Mouse (Mus musculus) heart, embryonic 14.5 days (tissue): ENCODE measurements around the gene Ntrk2. TPM values are rescaled to one million over a fixed set of nuclear protein-coding genes. Genes with fewer than 3 reads are reported as not detected.

Experiments used
- ATAC-seq: fragments of 200-750 bp; cut with Nextera tagmentation; 2 replicates; pipeline ENCODE4 v1.8.0; 2017; ENCODE audit warnings: low read depth, moderate TSS enrichment; ENCODE audit not compliant: insufficient number of reproducible peaks, insufficient read depth, low FRiP score
- H3K27ac ChIP-seq, 2 experiments: fragments of 200-500 bp in 1 of 2; fragments of 300-500 bp in 1 of 2; sonication (generic) in 1 of 2; replicated peaks in 1 of 2; 2 replicates each; pipeline ENCODE4 v1.5.1; 2012 to 2014; ENCODE audit warnings: low read depth in 2 of 2, low read length in 2 of 2, control low read depth in 1 of 2, mild to moderate bottlenecking in 1 of 2, mixed read lengths in 1 of 2; ENCODE audit not compliant: control insufficient read depth in 1 of 2, insufficient read depth in 1 of 2
- H3K27me3 ChIP-seq: fragments of 300-500 bp; sonication (generic); 2 replicates; pipeline ENCODE4 v1.6.1; 2014; ENCODE audit warnings: mild to moderate bottlenecking, low read length, control low read depth; ENCODE audit not compliant: control insufficient read depth, insufficient read depth
- H3K36me3 ChIP-seq: fragments of 300-500 bp; sonication (generic); 2 replicates; pipeline ENCODE4 v1.6.1; 2014; ENCODE audit warnings: mild to moderate bottlenecking, control low read depth, low read length, mixed read lengths; ENCODE audit not compliant: control insufficient read depth, insufficient read depth
- H3K4me1 ChIP-seq, 2 experiments: fragments of 200-500 bp in 1 of 2; fragments of 300-500 bp in 1 of 2; sonication (generic) in 1 of 2; 2 replicates each; pipeline ENCODE4 v1.6.1; 2012 to 2014; ENCODE audit warnings: low read length in 2 of 2, control low read depth in 1 of 2, mixed read lengths in 1 of 2; ENCODE audit not compliant: control insufficient read depth in 2 of 2, insufficient read depth in 2 of 2
- H3K4me2 ChIP-seq: fragments of 300-500 bp; sonication (generic); 2 replicates; pipeline ENCODE4 v1.6.1; 2014; ENCODE audit warnings: mild to moderate bottlenecking, low read length
- H3K4me3 ChIP-seq, 2 experiments: fragments of 200-500 bp in 1 of 2; fragments of 300-500 bp in 1 of 2; sonication (generic) in 1 of 2; 2 replicates each; pipeline ENCODE4 v1.5.1; 2012 to 2014; ENCODE audit warnings: low read length in 2 of 2, mild to moderate bottlenecking in 2 of 2, control low read depth in 1 of 2, low read depth in 1 of 2, moderate library complexity in 1 of 2; ENCODE audit not compliant: control insufficient read depth in 1 of 2, insufficient read depth in 1 of 2
- H3K9ac ChIP-seq: fragments of 300-500 bp; sonication (generic); 2 replicates; pipeline ENCODE4 v1.6.1; 2014; ENCODE audit warnings: mild to moderate bottlenecking, low read length
- H3K9me3 ChIP-seq: fragments of 300-500 bp; sonication (generic); 2 replicates; pipeline ENCODE4 v1.6.1; 2016; ENCODE audit warnings: low read length, control low read depth; ENCODE audit not compliant: control insufficient read depth
- WGBS: fragments of 180-500 bp; shearing (Covaris S2); extraction: QIAGEN DNeasy Blood & Tissue Kit; methylation state at CpG from one replicate; pipeline ENCODE4 v1.1.7; 2014; 5-methylcytosine and 5-hydroxymethylcytosine counted together
- polyA plus RNA-seq: library from polyadenylated mRNA; unstranded; fragments of >200 nt; fragmentation: Nextera tagmentation; extraction: Ambion mirVana; gene quantifications from 2 replicates; pipeline ENCODE4 v1.2.1, GENCODE M21; 2014

Ntrk2 gene
- polyA plus RNA-seq, 1 experiment from 2014 or later = 4.2 TPM

- Histone ChIP-seq H3K4me1 (no peaks in the 10 kb centered on the region; a peak in 1 of 4 replicates), H3K4me2 (no peak overlapping the region), H3K4me3 (no peak overlapping the region), H3K9me3 (no peaks in the 10 kb centered on the region), H3K27me3 (no peaks in the 10 kb centered on the region), H3K36me3 (no peaks in the 10 kb centered on the region), H3K9ac (no peak overlapping the region), H3K27ac (no peak overlapping the region)
- ATAC-seq = no peak
- 84% methylated on average over 22 of the region's 22 CpGs for WGBS
These were observed 216.1 kb downstream of the Ntrk2 start for GRCm38 (mm10) chr13:59022251-59023042.

GRCm38 (mm10) chr13:59025653-59026052 lies 219.3 kb downstream of the Ntrk2 start:
- Histone ChIP-seq H3K36me3 (no peaks in the 10 kb centered on the region), H3K9ac (no peak overlapping the region), H3K4me3 (no peak overlapping the region), H3K27ac (no peak overlapping the region), H3K9me3 (no peaks in the 10 kb centered on the region), H3K4me2 (no peak overlapping the region), H3K27me3 (no peaks in the 10 kb centered on the region), H3K4me1 (peaks cover 0 to 2% of the 10 kb centered on the region in 2 experiments; a peak in 1 of 4 replicates)
- ATAC-seq = no peak
- WGBS = 79% methylated on average over 8 of the region's 8 CpGs

DNA sequence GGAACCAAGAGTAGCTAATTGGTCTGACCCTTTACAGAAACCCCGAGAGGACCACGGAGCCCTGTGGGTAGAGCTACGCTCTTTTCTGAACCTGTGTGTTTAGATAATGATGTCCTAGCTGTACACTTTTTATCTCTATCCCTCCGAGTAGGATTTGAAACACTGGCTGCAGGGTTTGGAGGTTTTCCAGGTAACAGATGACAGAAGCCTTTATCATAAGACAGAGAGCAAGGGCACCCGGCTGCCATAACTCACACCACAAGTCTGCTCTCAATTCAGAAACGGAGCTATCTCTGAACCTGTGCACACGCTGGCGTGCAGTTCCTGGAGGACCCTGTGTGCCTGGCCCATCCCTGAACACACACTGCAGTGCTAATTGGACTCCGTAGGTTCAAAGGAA lies 221.1 kb downstream of the Ntrk2 start:
- no peak for ATAC-seq
- WGBS = 45% methylated on average over 9 of the region's 9 CpGs
- H3K9ac ChIP-seq = no peak overlapping the region
- no peaks in the 10 kb centered on the region for H3K27me3 ChIP-seq
- H3K36me3 ChIP-seq = no peaks in the 10 kb centered on the region
- H3K4me3 ChIP-seq = no peak overlapping the region
- peaks cover 0 to 2% of the 10 kb centered on the region in 2 experiments; a peak in 1 of 4 replicates for H3K4me1 ChIP-seq
- H3K9me3 ChIP-seq = no peaks in the 10 kb centered on the region
- H3K4me2 ChIP-seq = no peak overlapping the region
- H3K27ac ChIP-seq = no peak overlapping the region

DNA sequence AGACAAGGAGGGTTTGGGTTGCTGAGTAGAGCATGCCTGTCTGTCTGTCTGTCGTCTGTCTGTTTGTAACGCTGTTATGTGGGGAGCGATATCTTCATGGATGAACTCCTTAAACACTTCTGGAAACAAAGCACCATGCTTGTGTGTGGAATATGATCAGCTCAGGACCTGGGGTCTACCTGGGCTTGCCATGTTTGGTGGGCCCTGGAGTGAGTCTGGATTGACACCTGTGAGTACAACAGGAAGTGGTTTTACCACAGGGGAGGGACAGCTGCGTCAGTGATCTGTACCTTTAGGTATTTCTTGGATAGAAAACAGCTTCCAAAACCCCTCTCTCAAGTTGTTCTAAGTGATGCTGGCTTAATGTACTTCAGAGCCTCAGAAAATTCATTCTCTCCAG lies 222.2 kb downstream of the Ntrk2 start:
- peaks cover 0 to 2% of the 10 kb centered on the region in 2 experiments; a peak in 1 of 4 replicates for H3K4me1 ChIP-seq
- 95% methylated on average over 4 of the region's 4 CpGs for WGBS
- no peaks in the 10 kb centered on the region for H3K27me3 ChIP-seq
- no peak overlapping the region for H3K27ac ChIP-seq
- no peak for ATAC-seq
- H3K36me3 ChIP-seq = no peaks in the 10 kb centered on the region
- H3K4me2 ChIP-seq = no peak overlapping the region
- no peaks in the 10 kb centered on the region for H3K9me3 ChIP-seq
- H3K4me3 ChIP-seq = no peak overlapping the region
- H3K9ac ChIP-seq = no peak overlapping the region

GRCm38 (mm10) chr13:59030574-59030973 lies 224.2 kb downstream of the Ntrk2 start:
- no peak overlapping the region for H3K4me3 ChIP-seq
- no peak for ATAC-seq
- H3K4me1 ChIP-seq = peaks cover 0 to 2% of the 10 kb centered on the region in 2 experiments; a peak in 1 of 4 replicates
- no peak overlapping the region for H3K27ac ChIP-seq
- no peak overlapping the region for H3K4me2 ChIP-seq
- H3K36me3 ChIP-seq = no peaks in the 10 kb centered on the region
- WGBS = 90% methylated on average over 6 of the region's 6 CpGs
- H3K27me3 ChIP-seq = no peaks in the 10 kb centered on the region
- H3K9me3 ChIP-seq = no peaks in the 10 kb centered on the region
- no peak overlapping the region for H3K9ac ChIP-seq

DNA sequence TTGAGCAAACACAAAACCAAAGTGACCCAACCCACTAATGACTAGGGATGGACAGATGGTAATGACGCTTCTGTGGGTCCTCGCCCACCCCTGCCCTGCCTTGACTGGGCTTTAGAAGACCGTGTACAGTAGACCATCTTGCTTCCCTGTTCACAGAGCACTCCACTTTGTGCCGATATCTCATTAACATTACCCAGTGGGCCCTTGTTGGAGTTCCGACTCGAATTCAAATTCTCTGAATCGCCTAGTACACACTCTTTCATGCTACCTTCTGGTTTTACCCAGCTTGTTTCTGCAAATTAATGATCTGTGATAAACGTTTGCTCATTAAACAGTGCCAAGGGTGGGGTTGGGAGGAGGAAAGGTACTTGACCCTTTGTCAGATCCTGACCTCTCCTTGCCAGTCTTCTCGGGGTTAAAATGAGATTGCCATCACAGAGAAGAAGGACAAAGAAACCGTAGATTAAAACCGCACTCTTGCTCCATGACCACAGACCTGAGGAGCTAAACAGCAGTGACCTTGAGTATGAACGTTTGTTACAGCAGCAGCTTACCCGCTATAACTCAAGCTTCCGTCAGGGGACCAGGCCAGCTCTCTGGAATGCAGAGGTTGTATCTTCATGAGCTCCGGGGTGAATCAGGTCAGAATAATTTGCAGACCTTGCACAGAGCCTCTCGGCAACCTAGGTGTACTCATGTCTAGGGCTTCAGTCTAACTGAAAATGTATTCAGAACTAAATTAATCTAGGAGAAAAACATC lies 234.0 kb downstream of the Ntrk2 start:
- Histone ChIP-seq H3K4me2 (no peak overlapping the region), H3K27ac (no peak overlapping the region)
- WGBS = 76% methylated on average over 16 of the region's 16 CpGs

DNA sequence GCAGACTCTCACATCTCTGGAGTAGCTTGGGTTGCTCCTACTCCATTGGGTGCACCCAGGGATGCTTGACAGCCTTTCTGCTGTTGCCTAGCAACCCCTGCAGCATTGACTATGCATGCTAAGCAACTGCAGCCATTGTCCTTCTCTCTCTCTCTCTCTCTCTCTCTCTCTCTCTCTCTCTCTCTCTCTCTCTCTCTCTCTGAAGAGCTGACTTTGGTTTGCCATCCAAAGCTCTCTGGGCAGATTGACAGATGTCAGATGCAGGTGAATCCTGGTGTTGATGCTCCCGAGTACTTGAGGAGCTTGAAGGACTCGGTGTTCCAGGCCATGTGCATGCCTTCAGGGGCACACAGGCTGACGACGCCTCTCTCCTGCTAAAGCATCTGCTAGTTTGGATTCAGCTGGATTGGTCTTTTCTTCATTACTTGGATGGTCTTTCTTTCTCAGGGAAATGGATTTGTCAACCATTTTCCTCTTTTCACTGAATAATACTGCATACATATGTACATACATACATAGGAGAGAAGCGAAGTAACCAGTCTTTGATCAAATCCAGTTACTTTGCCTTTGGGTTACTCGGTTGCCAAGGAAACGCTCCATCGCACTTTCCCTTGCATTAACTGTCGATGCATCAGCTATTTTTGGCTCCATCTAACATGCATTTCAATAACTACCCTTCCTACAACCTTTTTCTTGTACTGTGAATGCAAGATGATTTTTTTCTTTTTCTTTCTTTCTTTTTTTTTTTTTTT lies 234.8 kb downstream of the Ntrk2 start:
- ATAC-seq = no peak
- H3K36me3 ChIP-seq = no peaks in the 10 kb centered on the region
- H3K4me2 ChIP-seq = no peak overlapping the region
- H3K9me3 ChIP-seq = no peaks in the 10 kb centered on the region
- H3K27me3 ChIP-seq = no peaks in the 10 kb centered on the region
- no peaks in the 10 kb centered on the region for H3K4me1 ChIP-seq
- no peak overlapping the region for H3K27ac ChIP-seq
- H3K9ac ChIP-seq = no peak overlapping the region
- no peak overlapping the region for H3K4me3 ChIP-seq
- 64% methylated on average over 9 of the region's 9 CpGs for WGBS

More for the DNA sequence above, 234.0 kb downstream of the Ntrk2 start:
- H3K4me3 ChIP-seq = no peak overlapping the region
- no peaks in the 10 kb centered on the region for H3K9me3 ChIP-seq
- ATAC-seq = no peak
- H3K9ac ChIP-seq = no peak overlapping the region
- no peaks in the 10 kb centered on the region for H3K27me3 ChIP-seq
- no peaks in the 10 kb centered on the region for H3K36me3 ChIP-seq
- no peaks in the 10 kb centered on the region for H3K4me1 ChIP-seq
